Mouse (Mus musculus): ENCODE data around the gene Tmem135.

DNA sequence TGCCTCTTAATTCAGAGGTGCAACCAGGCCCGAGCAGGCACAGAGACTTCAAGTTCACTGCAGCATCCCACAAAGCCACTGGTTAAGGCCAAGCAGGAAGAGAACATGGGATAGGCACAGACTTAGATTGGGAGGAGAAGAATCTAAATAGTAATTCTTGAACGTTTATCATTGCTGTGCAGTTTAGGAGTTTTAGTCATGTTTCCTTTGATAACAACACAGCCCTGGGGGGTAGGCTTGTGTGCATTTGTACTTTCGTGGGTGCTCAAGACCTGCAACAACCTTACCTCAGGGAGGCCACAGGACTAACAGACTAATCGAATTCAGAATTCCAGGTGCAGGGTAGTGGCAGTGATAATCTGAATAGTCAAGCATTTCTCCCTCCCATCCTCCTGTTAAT lies 238.5 kb downstream of the Tmem135 start:
- TF ChIP-seq CTCF (IDR thresholded peaks at IDR 0.05; ENCODE audit: extremely low read depth, insufficient read length, insufficient replicate concordance, low read depth, low read length) (no peak), POLR2A (IDR thresholded peaks at IDR 0.05; ENCODE audit: low read depth, low read length) (no peak)

All from small intestine, adult 2 months (tissue).